Mouse (Mus musculus) limb, embryonic 10.5 days (tissue): ENCODE results near the gene Olfr12. TPM values are rescaled to one million over a fixed set of nuclear protein-coding genes. Genes with fewer than 3 reads are reported as not detected.

ENCODE experiments used
- DNase-seq: peaks from one replicate; pipeline ENCODE4 v3.0.0-alpha.2; 2017; ENCODE audit warnings: low spot score
- H3K27ac ChIP-seq: fragments of 300-500 bp; sonication (generic); 2 replicates; pipeline ENCODE4 v1.5.1; 2016; ENCODE audit warnings: mild to moderate bottlenecking
- H3K27me3 ChIP-seq: fragments of 300-500 bp; sonication (generic); 2 replicates; pipeline ENCODE4 v1.6.1; 2016; ENCODE audit warnings: low read depth, mild to moderate bottlenecking; ENCODE audit not compliant: poor library complexity, severe bottlenecking
- H3K36me3 ChIP-seq: fragments of 300-500 bp; sonication (generic); 2 replicates; pipeline ENCODE4 v1.6.1; 2016; ENCODE audit warnings: mild to moderate bottlenecking, moderate library complexity
- H3K4me1 ChIP-seq: fragments of 300-500 bp; sonication (generic); 2 replicates; pipeline ENCODE4 v1.6.1; 2016
- H3K4me3 ChIP-seq: fragments of 300-500 bp; sonication (generic); 2 replicates; pipeline ENCODE4 v1.5.1; 2016; ENCODE audit warnings: mild to moderate bottlenecking, moderate library complexity
- H3K9me3 ChIP-seq: fragments of 300-500 bp; sonication (generic); replicated peaks from 2 replicates; pipeline ENCODE4 v1.6.1; 2016; ENCODE audit warnings: mild to moderate bottlenecking
- WGBS: fragments of 180-500 bp; shearing (Covaris S2); methylation state at CpG from one replicate; pipeline ENCODE4 v1.1.7; 2016; 5-methylcytosine and 5-hydroxymethylcytosine counted together
- polyA plus RNA-seq: library from polyadenylated mRNA; unstranded; fragments of >200 nt; fragmentation: Nextera tagmentation; extraction: Ambion mirVana; gene quantifications from 2 replicates; pipeline ENCODE4 v1.2.1, GENCODE M21; 2016

The Olfr12 gene
- polyA plus RNA-seq, 1 experiment from 2014 or later = not detected

DNA sequence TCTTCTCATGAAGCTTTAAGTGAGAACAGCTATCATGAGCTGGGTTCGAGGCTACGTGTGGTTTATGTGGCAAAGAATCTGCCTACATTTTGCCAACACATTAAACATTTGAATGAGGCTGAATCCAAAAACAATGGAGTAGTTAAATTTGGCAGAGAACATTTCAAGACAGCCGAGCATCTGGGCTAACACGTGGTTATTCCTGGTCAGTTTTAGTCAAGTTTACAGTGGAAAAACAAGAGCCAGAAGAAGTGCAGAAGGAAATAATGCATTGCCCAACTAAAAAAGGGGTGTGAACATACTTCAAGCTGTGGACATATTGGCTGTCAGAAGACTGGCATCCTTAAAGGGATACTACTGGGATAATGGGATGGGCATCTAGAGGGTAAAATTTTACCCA lies 53.7 kb downstream of the Olfr12 start:
- Histone ChIP-seq H3K9me3 (no peaks in the 10 kb centered on the region), H3K27me3 (no peaks in the 10 kb centered on the region), H3K4me1 (peaks cover 9% of the 10 kb centered on the region; the same call in 1 of the 2 replicates), H3K36me3 (no peaks in the 10 kb centered on the region), H3K4me3 (no peak overlapping the region), H3K27ac (no peak overlapping the region)
- 89% methylated on average over 4 of the region's 4 CpGs for WGBS
- DNase-seq = no peak

Other genes starting within 250 kb of the Olfr12 start
- 311 and 325 TPM in 2 replicates for gene Ndufa10, start 143.9 kb upstream of the Olfr12 start, polyA plus RNA-seq
- not detected in 2 replicates for gene Olfr1416, start 132.7 kb upstream of the Olfr12 start, polyA plus RNA-seq
- not detected in 2 replicates for gene Olfr1415, start 121.7 kb upstream of the Olfr12 start, polyA plus RNA-seq
- not detected in 2 replicates for gene Olfr1414, start 99.1 kb upstream of the Olfr12 start, polyA plus RNA-seq
- gene Olfr1413, start 46.5 kb upstream of the Olfr12 start, polyA plus RNA-seq = not detected in 2 replicates
- not detected in 2 replicates for gene Olfr1412, start 32.0 kb upstream of the Olfr12 start, polyA plus RNA-seq
- not detected in 2 replicates for gene Olfr1411, start 23.4 kb upstream of the Olfr12 start, polyA plus RNA-seq
- gene Olfr1410, start 12.0 kb upstream of the Olfr12 start, polyA plus RNA-seq = not detected in 2 replicates
- gene Cops9, start 24.2 kb downstream of the Olfr12 start, polyA plus RNA-seq = 327 and 345 TPM in 2 replicates
- 0.15 TPM in 1 of 2 replicates, not detected in the other for gene Otos, start 31.1 kb downstream of the Olfr12 start, polyA plus RNA-seq
- gene Gpc1, start 213.9 kb downstream of the Olfr12 start, polyA plus RNA-seq = 82.0 and 87.4 TPM in 2 replicates